8 mouse cellular contexts compared by ENCODE assay signal in genomic region chrX:98380247-98380905, GRCm38 (mm10).
A peak's percentile ranks its signal among the peaks of the same experiment; 100 is the strongest.
DNase-seq lines count a peak whose midpoint lies in the region; ATAC-seq and TF ChIP-seq lines count a peak whose summit lies in the region.

No protein-coding gene starts in this region.

- DNase-seq in heart, adult 11 months, result peak; percentile 97
- DNase-seq in heart, embryonic 10.5 days (ENCODE audit: low spot score), result no peak
- DNase-seq in Patski (ENCODE audit: low read depth, low spot score), result peak; percentile 53
- DNase-seq in kidney, adult 18-20 months, result peak; percentile 66
- peak; percentile 49 to 73 for DNase-seq in lung, postnatal 4 days
- DNase-seq in natural killer cell, adult 2 months (ENCODE audit: low spot score in 2 of 2), result no peak
- DNase-seq in thymus, adult 18-20 months, result no peak

- H3K4me3 ChIP-seq in heart, embryonic 10.5 days, result no peak overlapping the region
- H3K4me3 ChIP-seq in embryonic fibroblast, embryonic 13.5 days (ENCODE audit: insufficient read depth, low read length), result no peak overlapping the region

- in situ Hi-C loops in Patski (cut with MboI; ENCODE audit: low pct_unique_long_range_greater_than_20kb), result no loop called here

- H3K27ac ChIP-seq in heart, embryonic 10.5 days, result no peak overlapping the region
- peak overlapping the region; percentile 90 for H3K27ac ChIP-seq in embryonic fibroblast, embryonic 13.5 days (ENCODE audit: insufficient read depth, low read length)

- CTCF ChIA-PET in Patski (lab: Charles Lee), result no interaction called here

- POLR2A ChIA-PET in Patski (lab: Charles Lee), result interaction anchor here (0.9 kb wide), 1 partner anchor 32 kb away, joined by 3 read pairs; no protein-coding TSS in a partner anchor

- H3K4me1 ChIP-seq in heart, embryonic 10.5 days, result no peaks in the 10 kb centered on the region
- H3K4me1 ChIP-seq in embryonic fibroblast, embryonic 13.5 days (ENCODE audit: control insufficient read depth, insufficient read depth, low read length), result no peaks in the 10 kb centered on the region; the same call in 1 of the 2 replicates

- TF ChIP-seq POLR2A in embryonic fibroblast, embryonic 13.5 days (IDR thresholded peaks at IDR 0.05; ENCODE audit: low read depth, low read length), result no peak

- 68% methylated on average over 7 of the region's 7 CpGs for WGBS in heart, embryonic 10.5 days

- H3K36me3 ChIP-seq in heart, embryonic 10.5 days, result no peaks in the 10 kb centered on the region

- no peaks in the 10 kb centered on the region for H3K9me3 ChIP-seq in heart, embryonic 10.5 days

- TF ChIP-seq CTCF in Patski (IDR thresholded peaks at IDR 0.05), result peak; percentile 45
- no peak for TF ChIP-seq CTCF in embryonic fibroblast, embryonic 13.5 days (IDR thresholded peaks at IDR 0.05; ENCODE audit: borderline replicate concordance, insufficient read depth, low read length)

- ATAC-seq in Patski, result peak; percentile 93

- H3K27me3 ChIP-seq in heart, embryonic 10.5 days (ENCODE audit: insufficient read depth, poor library complexity, severe bottlenecking), result no peaks in the 10 kb centered on the region
- peaks cover 33% of the 10 kb centered on the region for H3K27me3 ChIP-seq in Patski

Comparison
In these comparisons a context has a peak if more than half of its experiments do, and no peak if none do; other contexts are left out.
1. DNase-seq: peak in heart, adult 11 months (single experiment), Patski (single experiment), kidney, adult 18-20 months (single experiment) and lung, postnatal 4 days (2 of 2); none in heart, embryonic 10.5 days (single experiment), natural killer cell, adult 2 months (0 of 2) and thymus, adult 18-20 months (0 of 2).